ENCODE assay signal across 17 mouse cellular contexts in genomic region chr7:120867720-120868119, GRCm38 (mm10). TPM values are rescaled to one million over a fixed set of nuclear protein-coding genes. Genes with fewer than 3 reads are reported as not detected.
A peak's percentile ranks its signal among the peaks of the same experiment; 100 is the strongest.
DNase-seq lines count a peak whose midpoint lies in the region; ATAC-seq lines count a peak whose summit lies in the region.
"Had no signal": no experiment of that assay in that cellular context is flagged by ENCODE, and none has a peak within 500 bp of the region (broad histone marks: within the 10 kb centered on the region; RNA-seq: fewer than 3 reads in every experiment).

No protein-coding gene starts in this region.

- no peak for DNase-seq in embryonic facial prominence, embryonic 10.5 days (ENCODE audit: low spot score)
- DNase-seq in hindbrain, embryonic 10.5 days (ENCODE audit: low spot score) = no peak
- no peak for DNase-seq in liver, embryonic 11.5 days (ENCODE audit: low spot score)
- DNase-seq in right cerebral cortex, postnatal 4 days = no peak
- DNase-seq in ovary, adult 18-20 months (ENCODE audit: low spot score) = no peak
- DNase-seq: cerebellum, postnatal 10 days; forebrain, postnatal 0 days; heart, adult 11 months; kidney, adult 9 months; layer of hippocampus, postnatal 36 days; lung, adult 18-20 months had no signal

- WGBS in embryonic facial prominence, embryonic 13.5 days = 60% methylated on average over 1 of the region's 1 CpGs
- WGBS in embryonic facial prominence, embryonic 10.5 days = 79% methylated on average over 1 of the region's 1 CpGs
- WGBS in hindbrain, embryonic 16.5 days = 92% methylated on average over 1 of the region's 1 CpGs
- 79% methylated on average over 1 of the region's 1 CpGs for WGBS in hindbrain, embryonic 10.5 days
- 73% methylated on average over 1 of the region's 1 CpGs for WGBS in liver, embryonic 11.5 days
- WGBS in stomach, embryonic 15.5 days = 57% methylated on average over 1 of the region's 1 CpGs

- H3K9ac ChIP-seq in embryonic facial prominence, embryonic 13.5 days = no peak overlapping the region
- no peak overlapping the region for H3K9ac ChIP-seq in hindbrain, embryonic 16.5 days (ENCODE audit: low read depth, low read length)
- H3K9ac ChIP-seq in liver, embryonic 11.5 days (ENCODE audit: low read depth, low read length) = 0 out of 2 replicates have a peak overlapping the region, but pooled peaks have one; percentile 5
- no peak overlapping the region for H3K9ac ChIP-seq in stomach, embryonic 15.5 days
- H3K9ac ChIP-seq: forebrain, postnatal 0 days had no signal

- no peak overlapping the region for H3K4me3 ChIP-seq in embryonic facial prominence, embryonic 13.5 days
- no peak overlapping the region for H3K4me3 ChIP-seq in embryonic facial prominence, embryonic 10.5 days
- no peak overlapping the region for H3K4me3 ChIP-seq in hindbrain, embryonic 16.5 days (ENCODE audit: low read length)
- no peak overlapping the region for H3K4me3 ChIP-seq in hindbrain, embryonic 10.5 days
- H3K4me3 ChIP-seq in liver, embryonic 11.5 days (ENCODE audit: low read depth, low read length) = no peak overlapping the region
- H3K4me3 ChIP-seq in stomach, embryonic 15.5 days (replicated peaks) = no peak overlapping the region

- no peak overlapping the region for H3K4me2 ChIP-seq in embryonic facial prominence, embryonic 13.5 days
- H3K4me2 ChIP-seq in hindbrain, embryonic 16.5 days (ENCODE audit: low read length) = no peak overlapping the region
- H3K4me2 ChIP-seq in liver, embryonic 11.5 days = no peak overlapping the region
- H3K4me2 ChIP-seq in stomach, embryonic 15.5 days = no peak overlapping the region

- peaks cover 66% of the 10 kb centered on the region for H3K4me1 ChIP-seq in embryonic facial prominence, embryonic 13.5 days
- peaks cover 54% of the 10 kb centered on the region for H3K4me1 ChIP-seq in embryonic facial prominence, embryonic 10.5 days
- H3K4me1 ChIP-seq in hindbrain, embryonic 16.5 days (ENCODE audit: control insufficient read depth, insufficient read depth, low read depth, low read length) = peaks cover 13% of the 10 kb centered on the region
- H3K4me1 ChIP-seq in hindbrain, embryonic 10.5 days (replicated peaks) = peaks cover 54% of the 10 kb centered on the region
- H3K4me1 ChIP-seq in liver, embryonic 11.5 days (replicated peaks; ENCODE audit: control insufficient read depth, insufficient read depth, low read length) = peaks cover 63% of the 10 kb centered on the region
- peaks cover 66% of the 10 kb centered on the region for H3K4me1 ChIP-seq in stomach, embryonic 15.5 days

- no peaks in the 10 kb centered on the region for H3K36me3 ChIP-seq in embryonic facial prominence, embryonic 13.5 days
- H3K36me3 ChIP-seq in embryonic facial prominence, embryonic 10.5 days (replicated peaks) = no peaks in the 10 kb centered on the region
- H3K36me3 ChIP-seq in hindbrain, embryonic 16.5 days (ENCODE audit: control insufficient read depth, insufficient read depth, low read length) = no peaks in the 10 kb centered on the region
- no peaks in the 10 kb centered on the region for H3K36me3 ChIP-seq in hindbrain, embryonic 10.5 days
- H3K36me3 ChIP-seq in liver, embryonic 11.5 days (ENCODE audit: control insufficient read depth, insufficient read depth, low read length) = no peaks in the 10 kb centered on the region
- no peaks in the 10 kb centered on the region for H3K36me3 ChIP-seq in stomach, embryonic 15.5 days

- H3K9me3 ChIP-seq in embryonic facial prominence, embryonic 13.5 days = no peaks in the 10 kb centered on the region
- H3K9me3 ChIP-seq in embryonic facial prominence, embryonic 10.5 days = no peaks in the 10 kb centered on the region
- no peaks in the 10 kb centered on the region for H3K9me3 ChIP-seq in hindbrain, embryonic 16.5 days (ENCODE audit: control insufficient read depth, low read length)
- no peaks in the 10 kb centered on the region for H3K9me3 ChIP-seq in hindbrain, embryonic 10.5 days
- H3K9me3 ChIP-seq in liver, embryonic 11.5 days (ENCODE audit: control insufficient read depth, low read length) = no peaks in the 10 kb centered on the region
- no peaks in the 10 kb centered on the region for H3K9me3 ChIP-seq in stomach, embryonic 15.5 days

- 0 out of 2 replicates have a peak, but pooled peaks have one; percentile 29 for ATAC-seq in embryonic facial prominence, embryonic 13.5 days (ENCODE audit: insufficient number of reproducible peaks, insufficient read depth, low FRiP score, low TSS enrichment, low read depth)
- ATAC-seq in hindbrain, embryonic 16.5 days = 0 out of 2 replicates have a peak, but pooled peaks have one; percentile 6
- ATAC-seq in liver, embryonic 11.5 days (replicated peaks; ENCODE audit: low FRiP score) = peak; percentile 53
- ATAC-seq in stomach, embryonic 15.5 days (ENCODE audit: insufficient read depth, low FRiP score, low read depth) = peak; percentile 14; the same call in 1 of the 2 replicates
- ATAC-seq: forebrain, postnatal 0 days had no signal

- H3K27me3 ChIP-seq in embryonic facial prominence, embryonic 13.5 days = no peaks in the 10 kb centered on the region
- no peaks in the 10 kb centered on the region for H3K27me3 ChIP-seq in embryonic facial prominence, embryonic 10.5 days (replicated peaks; ENCODE audit: low read depth, poor library complexity, severe bottlenecking)
- no peaks in the 10 kb centered on the region for H3K27me3 ChIP-seq in hindbrain, embryonic 16.5 days (replicated peaks; ENCODE audit: control insufficient read depth, insufficient read depth, low read length)
- H3K27me3 ChIP-seq in hindbrain, embryonic 10.5 days (ENCODE audit: insufficient read depth, poor library complexity, severe bottlenecking) = no peaks in the 10 kb centered on the region
- H3K27me3 ChIP-seq in liver, embryonic 11.5 days (replicated peaks; ENCODE audit: control insufficient read depth, insufficient read depth, low read length) = no peaks in the 10 kb centered on the region
- H3K27me3 ChIP-seq in stomach, embryonic 15.5 days (replicated peaks) = no peaks in the 10 kb centered on the region

- no peak overlapping the region for H3K27ac ChIP-seq in embryonic facial prominence, embryonic 13.5 days
- no peak overlapping the region for H3K27ac ChIP-seq in embryonic facial prominence, embryonic 10.5 days (replicated peaks)
- H3K27ac ChIP-seq in hindbrain, embryonic 16.5 days (ENCODE audit: low read depth, low read length) = no peak overlapping the region
- H3K27ac ChIP-seq in hindbrain, embryonic 10.5 days = no peak overlapping the region
- H3K27ac ChIP-seq in liver, embryonic 11.5 days (ENCODE audit: low read depth, low read length) = 0 out of 2 replicates have a peak overlapping the region, but pooled peaks have one; percentile 39
- peak overlapping the region; percentile 97; the same call in 1 of the 2 replicates for H3K27ac ChIP-seq in stomach, embryonic 15.5 days

RNA-seq across cellular contexts. Expression of gene Eef2k, which starts 25.1 kb away (rescaled TPM):
- polyA plus RNA-seq in embryonic facial prominence, embryonic 13.5 days (2015; fragmentation: Nextera tagmentation; extraction: Ambion mirVana) = 36.6 and 39.4 TPM in 2 replicates
- polyA plus RNA-seq in embryonic facial prominence, embryonic 10.5 days (2016; fragmentation: Nextera tagmentation; extraction: Ambion mirVana) = 33.8 and 34.5 TPM in 2 replicates
- 37.4 and 40.3 TPM in 2 replicates for polyA plus RNA-seq in hindbrain, embryonic 16.5 days (2015; fragmentation: Nextera tagmentation; extraction: Ambion mirVana)
- polyA plus RNA-seq in hindbrain, embryonic 10.5 days (2016; fragmentation: Nextera tagmentation; extraction: Ambion mirVana) = 26.9 and 30.1 TPM in 2 replicates
- 21.2 and 23.2 TPM in 2 replicates for polyA plus RNA-seq in liver, embryonic 11.5 days (2014; fragmentation: Nextera tagmentation; extraction: Ambion mirVana)
- 54.3 and 58.0 TPM in 2 replicates for polyA plus RNA-seq in stomach, embryonic 15.5 days (2015; fragmentation: Nextera tagmentation; extraction: Ambion mirVana)

RNA-seq across cellular contexts. Expression of gene Polr3e, which starts 49.8 kb away (rescaled TPM):
- 37.9 and 38.2 TPM in 2 replicates for polyA plus RNA-seq in embryonic facial prominence, embryonic 13.5 days (2015; fragmentation: Nextera tagmentation; extraction: Ambion mirVana)
- 42.9 and 44.8 TPM in 2 replicates for polyA plus RNA-seq in embryonic facial prominence, embryonic 10.5 days (2016; fragmentation: Nextera tagmentation; extraction: Ambion mirVana)
- 24.0 and 27.2 TPM in 2 replicates for polyA plus RNA-seq in hindbrain, embryonic 16.5 days (2015; fragmentation: Nextera tagmentation; extraction: Ambion mirVana)
- polyA plus RNA-seq in hindbrain, embryonic 10.5 days (2016; fragmentation: Nextera tagmentation; extraction: Ambion mirVana) = 31.2 and 41.0 TPM in 2 replicates
- 30.0 and 31.3 TPM in 2 replicates for polyA plus RNA-seq in liver, embryonic 11.5 days (2014; fragmentation: Nextera tagmentation; extraction: Ambion mirVana)
- polyA plus RNA-seq in stomach, embryonic 15.5 days (2015; fragmentation: Nextera tagmentation; extraction: Ambion mirVana) = 34.4 and 36.4 TPM in 2 replicates

RNA-seq across cellular contexts. Expression of gene Gm5737, which starts 55.6 kb away (rescaled TPM):
- not detected in 2 replicates for polyA plus RNA-seq in embryonic facial prominence, embryonic 13.5 days (2015; fragmentation: Nextera tagmentation; extraction: Ambion mirVana)
- not detected in 2 replicates for polyA plus RNA-seq in embryonic facial prominence, embryonic 10.5 days (2016; fragmentation: Nextera tagmentation; extraction: Ambion mirVana)
- polyA plus RNA-seq in hindbrain, embryonic 16.5 days (2015; fragmentation: Nextera tagmentation; extraction: Ambion mirVana) = 0.11 and 0.16 TPM in 2 replicates
- not detected in 2 replicates for polyA plus RNA-seq in hindbrain, embryonic 10.5 days (2016; fragmentation: Nextera tagmentation; extraction: Ambion mirVana)
- polyA plus RNA-seq in liver, embryonic 11.5 days (2014; fragmentation: Nextera tagmentation; extraction: Ambion mirVana) = not detected in 2 replicates
- polyA plus RNA-seq in stomach, embryonic 15.5 days (2015; fragmentation: Nextera tagmentation; extraction: Ambion mirVana) = not detected in 2 replicates
- polyA plus RNA-seq: heart, embryonic 16.5 days; large intestine, adult 2 months; spleen, adult 2 months had no signal

Comparison
In these comparisons a context has a peak if more than half of its experiments do, and no peak if none do; other contexts are left out.
1. H3K27ac ChIP-seq: peak in liver, embryonic 11.5 days (single experiment) and stomach, embryonic 15.5 days (single experiment); none in embryonic facial prominence, embryonic 13.5 days (single experiment), embryonic facial prominence, embryonic 10.5 days (single experiment), hindbrain, embryonic 16.5 days (single experiment) and hindbrain, embryonic 10.5 days (single experiment).
2. Peak in every context shown above with its lines, with median percentiles within 50 percentile points of each other: ATAC-seq.